Mouse (Mus musculus) lung, embryonic 14.5 days (tissue): ENCODE measurements around the gene Ext2. TPM values are rescaled to one million over a fixed set of nuclear protein-coding genes. Genes with fewer than 3 reads are reported as not detected.
A peak's percentile ranks its signal among the peaks of the same experiment; 100 is the strongest.

Experiments used
- ATAC-seq: fragments of 200-750 bp; cut with Nextera tagmentation; 2 replicates; pipeline ENCODE4 v1.8.0; 2017; ENCODE audit warnings: mild to moderate bottlenecking, moderate TSS enrichment, moderate library complexity; ENCODE audit not compliant: insufficient read depth
- DNase-seq: peaks from one replicate; pipeline ENCODE4 v3.0.0-alpha.2; 2015
- H3K27ac ChIP-seq: fragments of 300-500 bp; sonication (generic); 2 replicates; pipeline ENCODE4 v1.5.1; 2014; ENCODE audit warnings: low read depth, mild to moderate bottlenecking, moderate library complexity
- H3K27me3 ChIP-seq: fragments of 300-500 bp; sonication (generic); 2 replicates; pipeline ENCODE4 v1.6.1; 2014; ENCODE audit warnings: low read length, control low read depth; ENCODE audit not compliant: insufficient read depth
- H3K36me3 ChIP-seq: fragments of 300-500 bp; sonication (generic); 2 replicates; pipeline ENCODE4 v1.6.1; 2014; ENCODE audit warnings: control low read depth; ENCODE audit not compliant: insufficient read depth
- H3K4me1 ChIP-seq: fragments of 300-500 bp; sonication (generic); 2 replicates; pipeline ENCODE4 v1.6.1; 2014; ENCODE audit warnings: antibody characterized with exemption, control low read depth; ENCODE audit not compliant: insufficient read depth
- H3K4me2 ChIP-seq: fragments of 300-500 bp; sonication (generic); 2 replicates; pipeline ENCODE4 v1.6.1; 2014; ENCODE audit warnings: mild to moderate bottlenecking
- H3K4me3 ChIP-seq: fragments of 300-500 bp; sonication (generic); 2 replicates; pipeline ENCODE4 v1.5.1; 2014; ENCODE audit warnings: low read depth, low read length
- H3K9ac ChIP-seq: fragments of 300-500 bp; sonication (generic); 2 replicates; pipeline ENCODE4 v1.6.1; 2014
- H3K9me3 ChIP-seq: fragments of 300-500 bp; sonication (generic); 2 replicates; pipeline ENCODE4 v1.6.1; 2016; ENCODE audit warnings: low read depth, low read length, control low read depth
- CTCF ChIP-seq: IDR thresholded peaks from 2 replicates; pipeline ENCODE4 v1.5.1; 2016; ENCODE audit warnings: antibody characterized with exemption, low read depth
- WGBS: fragments of 180-500 bp; shearing (Covaris S2); extraction: QIAGEN DNeasy Blood & Tissue Kit; methylation state at CpG from one replicate; pipeline ENCODE4 v1.1.7; 2014; 5-methylcytosine and 5-hydroxymethylcytosine counted together
- polyA plus RNA-seq: library from polyadenylated mRNA; unstranded; fragments of >200 nt; fragmentation: Nextera tagmentation; extraction: Ambion mirVana; gene quantifications from 2 replicates; pipeline ENCODE4 v1.2.1, GENCODE M21; 2014

Ext2 gene
- polyA plus RNA-seq, 1 experiment from 2014 or later = 138 TPM

DNA sequence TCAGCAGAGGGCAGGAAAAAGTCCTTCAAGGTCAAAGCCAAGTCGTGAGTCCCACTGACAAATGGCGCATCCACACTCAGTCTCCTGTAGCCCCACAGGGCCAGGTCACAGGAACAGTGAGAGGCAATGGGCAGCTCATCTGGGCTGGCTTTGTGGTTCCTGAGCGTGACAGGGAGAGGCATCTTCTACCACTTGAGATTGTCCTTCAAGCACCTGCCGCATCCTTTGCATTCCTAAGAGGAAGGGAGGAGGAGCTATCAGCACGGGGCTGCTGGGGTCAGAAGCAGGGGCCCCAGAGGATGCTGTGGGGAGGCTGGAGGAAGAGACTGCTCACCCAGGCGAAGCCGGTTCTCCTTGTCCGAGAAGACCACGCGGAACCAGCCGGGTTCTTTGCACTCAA is 13.2 kb upstream of the Ext2 start:
- Histone ChIP-seq H3K36me3 (peaks cover 36% of the 10 kb centered on the region), H3K4me2 (no peak overlapping the region), H3K4me3 (no peak overlapping the region), H3K9me3 (no peaks in the 10 kb centered on the region), H3K27ac (no peak overlapping the region), H3K27me3 (no peaks in the 10 kb centered on the region), H3K4me1 (no peaks in the 10 kb centered on the region), H3K9ac (no peak overlapping the region)
- DNase-seq (no peak), ATAC-seq (no peak)
- TF ChIP-seq CTCF = no peak
- WGBS = 64% methylated on average over 11 of the region's 11 CpGs

DNA sequence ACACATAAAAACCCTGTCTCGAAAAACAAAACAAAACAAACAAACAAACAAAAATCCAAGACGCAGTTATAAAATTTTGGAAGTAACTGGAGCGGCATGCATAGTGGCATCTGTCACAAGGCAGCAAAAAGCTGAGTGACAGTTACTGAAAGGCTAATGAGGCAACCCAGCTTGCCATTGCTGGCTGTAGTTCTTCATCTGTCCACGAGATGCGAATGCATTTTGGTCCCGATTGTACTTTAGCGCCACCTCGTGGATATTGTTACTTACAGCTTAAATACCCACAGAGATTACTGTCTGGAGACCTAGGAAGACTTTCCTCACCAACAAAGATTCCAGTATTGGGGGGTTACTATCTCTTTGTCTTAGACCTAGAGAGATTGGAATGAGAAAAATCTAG is 1.2 kb upstream of the Ext2 start:
- Histone ChIP-seq H3K27me3 (no peaks in the 10 kb centered on the region), H3K9ac (no peak overlapping the region), H3K4me3 (no peak overlapping the region), H3K36me3 (no peaks in the 10 kb centered on the region), H3K9me3 (no peaks in the 10 kb centered on the region), H3K4me1 (peaks cover 5% of the 10 kb centered on the region), H3K27ac (no peak overlapping the region), H3K4me2 (no peak overlapping the region)
- WGBS = 17% methylated on average over 8 of the region's 8 CpGs
- peak; percentile 99 for TF ChIP-seq CTCF
- peak; percentile 59 for ATAC-seq
- DNase-seq = peak; percentile 99

DNA sequence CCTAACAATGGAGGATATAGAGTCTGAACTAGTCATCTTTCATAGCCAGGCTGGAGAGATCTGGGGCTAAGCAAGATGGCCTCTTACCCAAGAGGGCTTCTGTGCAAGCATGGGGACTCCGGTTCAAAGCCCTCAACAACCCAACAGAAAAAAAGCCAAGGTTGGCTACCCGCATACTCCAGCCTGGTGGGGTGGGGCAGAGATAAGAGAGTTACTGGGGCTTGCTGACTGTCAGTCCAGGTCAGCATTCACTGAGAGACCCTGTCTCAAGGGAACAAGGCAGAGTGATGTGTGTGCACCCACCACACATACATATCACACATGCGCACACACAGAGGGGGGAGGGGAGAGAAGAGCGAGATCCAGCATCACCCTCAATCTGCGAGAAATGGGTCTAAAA is 4.6 kb downstream of the Ext2 start:
- H3K9ac ChIP-seq = no peak overlapping the region
- H3K27ac ChIP-seq = no peak overlapping the region
- H3K9me3 ChIP-seq = no peaks in the 10 kb centered on the region
- no peaks in the 10 kb centered on the region for H3K27me3 ChIP-seq
- H3K4me3 ChIP-seq = no peak overlapping the region
- ATAC-seq = no peak
- no peak for DNase-seq
- peaks cover 9% of the 10 kb centered on the region; the same call in 1 of the 2 replicates for H3K36me3 ChIP-seq
- H3K4me2 ChIP-seq = no peak overlapping the region
- peaks cover 5% of the 10 kb centered on the region for H3K4me1 ChIP-seq
- no peak for TF ChIP-seq CTCF
- 95% methylated on average over 5 of the region's 5 CpGs for WGBS

DNA sequence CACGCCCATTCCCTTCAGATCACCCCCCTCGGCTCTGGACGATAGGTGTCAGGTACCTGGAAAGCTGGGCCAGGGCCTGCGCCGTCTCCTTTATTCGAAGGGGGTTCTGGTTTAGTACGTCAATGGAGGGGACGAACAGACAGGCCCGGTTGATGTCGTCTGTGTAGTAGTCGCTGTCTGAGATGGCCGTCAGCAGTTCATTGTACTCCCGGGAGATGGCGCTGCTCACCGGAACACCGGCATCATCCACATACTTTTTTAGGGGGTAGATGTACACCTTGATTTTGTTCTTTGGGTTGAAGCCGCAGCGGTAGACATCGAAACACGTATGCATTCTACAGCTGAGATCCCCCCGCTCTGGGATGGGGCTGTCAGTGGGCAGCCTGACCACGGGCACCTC is 9.0 kb downstream of the Ext2 start:
- Histone ChIP-seq H3K36me3 (peaks cover 51% of the 10 kb centered on the region), H3K27me3 (no peaks in the 10 kb centered on the region), H3K4me3 (no peak overlapping the region), H3K27ac (no peak overlapping the region), H3K4me1 (no peaks in the 10 kb centered on the region), H3K4me2 (no peak overlapping the region), H3K9ac (no peak overlapping the region), H3K9me3 (no peaks in the 10 kb centered on the region)
- DNase-seq (no peak), ATAC-seq (no peak)
- 91% methylated on average over 22 of the region's 22 CpGs for WGBS
- no peak for TF ChIP-seq CTCF

DNA sequence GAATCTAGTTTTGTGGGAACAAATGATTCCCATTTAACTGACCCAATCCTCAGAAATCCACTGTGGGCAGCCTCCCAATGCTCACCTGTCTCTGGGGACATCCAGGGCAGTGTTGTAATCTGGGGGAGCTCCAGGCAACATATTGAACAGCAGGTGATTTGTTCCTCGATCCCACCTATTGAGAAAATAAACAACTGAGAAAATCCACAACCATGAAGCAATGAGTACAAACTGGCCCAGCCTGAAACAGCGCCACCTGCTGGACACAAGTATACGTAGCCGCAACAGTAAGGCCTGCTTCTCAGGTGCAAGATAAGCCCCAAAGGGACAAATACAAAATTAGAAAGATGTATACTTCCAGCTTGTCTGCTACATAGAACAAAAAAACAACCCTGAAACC is 10.6 kb downstream of the Ext2 start:
- H3K27ac ChIP-seq = no peak overlapping the region
- TF ChIP-seq CTCF = peak; percentile 90

DNA sequence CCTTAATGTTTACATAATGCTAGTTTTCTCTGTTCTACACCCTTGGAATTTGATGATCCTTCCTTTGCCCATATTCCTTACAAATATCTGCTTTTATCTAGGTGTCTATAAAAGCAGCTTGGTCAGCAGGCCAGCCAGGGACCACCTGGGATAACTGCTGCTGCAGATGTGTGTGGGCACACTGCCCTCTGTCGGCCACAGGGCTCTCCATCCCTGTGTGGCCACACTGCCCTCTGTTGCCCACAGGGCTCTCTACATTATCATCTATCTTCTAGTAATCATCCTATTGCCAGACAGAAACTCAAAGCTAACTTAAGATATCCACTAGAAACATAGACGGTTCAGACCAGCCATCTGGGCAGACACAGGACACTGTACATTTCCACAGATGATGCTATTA is 12.4 kb downstream of the Ext2 start:
- peak; percentile 68 for DNase-seq
- TF ChIP-seq CTCF = peak; percentile 93
- no peak overlapping the region for H3K4me3 ChIP-seq
- H3K9ac ChIP-seq = no peak overlapping the region
- ATAC-seq = no peak; the same call in 1 of the 2 replicates
- H3K4me1 ChIP-seq = no peaks in the 10 kb centered on the region
- no peak overlapping the region for H3K27ac ChIP-seq
- H3K36me3 ChIP-seq = peaks cover 78% of the 10 kb centered on the region
- no peaks in the 10 kb centered on the region for H3K9me3 ChIP-seq
- no peak overlapping the region for H3K4me2 ChIP-seq
- H3K27me3 ChIP-seq = no peaks in the 10 kb centered on the region
- WGBS = 6% methylated on average over 2 of the region's 2 CpGs

More for the DNA sequence above, 10.6 kb downstream of the Ext2 start:
- Histone ChIP-seq H3K9ac (no peak overlapping the region), H3K4me3 (no peak overlapping the region), H3K9me3 (no peaks in the 10 kb centered on the region), H3K4me2 (no peak overlapping the region), H3K27me3 (no peaks in the 10 kb centered on the region), H3K36me3 (peaks cover 65% of the 10 kb centered on the region), H3K4me1 (no peaks in the 10 kb centered on the region)
- ATAC-seq (no peak), DNase-seq (peak; percentile 75)
- 33% methylated on average over 4 of the region's 4 CpGs for WGBS

DNA sequence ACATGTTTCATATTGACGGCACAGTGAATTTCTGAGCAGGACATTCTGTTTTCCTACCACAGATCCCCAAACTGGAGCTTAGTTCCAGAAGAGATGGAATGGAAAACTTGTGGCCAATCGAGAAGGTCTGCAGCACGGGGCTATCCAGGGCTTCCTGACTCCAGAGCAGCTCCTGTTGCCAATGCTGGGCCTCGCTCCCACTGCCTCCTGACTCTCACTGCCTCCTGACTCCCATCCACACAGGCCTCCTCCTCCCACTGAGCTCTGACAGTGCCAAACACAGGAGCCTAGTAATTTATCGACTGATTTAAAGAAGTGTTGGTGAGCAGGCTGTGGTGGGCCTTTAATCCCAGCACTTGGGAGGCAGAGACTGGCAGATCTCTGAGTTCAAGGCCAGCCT is 14.3 kb downstream of the Ext2 start:
- H3K36me3 ChIP-seq = peaks cover 86% of the 10 kb centered on the region
- 85% methylated on average over 5 of the region's 5 CpGs for whole genome bisulfite sequencing
- DNase-seq = no peak

DNA sequence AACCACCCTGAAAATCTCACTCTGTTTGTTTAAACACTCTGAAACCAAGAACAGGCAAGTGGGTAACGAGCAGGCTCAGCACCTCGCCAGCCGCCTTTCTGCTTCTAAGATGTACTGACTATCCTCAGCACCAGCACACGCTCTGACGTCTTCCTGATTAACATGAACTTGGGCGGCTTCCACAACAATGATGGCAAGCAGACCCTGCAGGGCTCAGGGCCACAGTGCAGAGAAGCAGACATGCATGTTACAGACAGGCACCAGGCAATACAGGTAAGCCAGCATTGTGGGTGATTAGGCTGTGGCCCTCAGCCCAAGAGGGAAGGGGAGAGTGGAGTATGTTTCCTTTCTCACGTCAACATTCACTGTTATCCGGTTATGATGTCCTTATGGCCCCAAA is 14.9 kb downstream of the Ext2 start:
- H3K9me3 ChIP-seq = no peaks in the 10 kb centered on the region
- H3K4me3 ChIP-seq = no peak overlapping the region
- no peak overlapping the region for H3K4me2 ChIP-seq
- no peak overlapping the region for H3K27ac ChIP-seq
- no peak for ATAC-seq
- 71% methylated on average over 8 of the region's 8 CpGs for WGBS
- no peaks in the 10 kb centered on the region for H3K4me1 ChIP-seq
- H3K27me3 ChIP-seq = no peaks in the 10 kb centered on the region
- DNase-seq = no peak
- TF ChIP-seq CTCF = no peak
- peaks cover 85% of the 10 kb centered on the region for H3K36me3 ChIP-seq
- H3K9ac ChIP-seq = no peak overlapping the region

More for the DNA sequence above, 14.3 kb downstream of the Ext2 start:
- no peak for TF ChIP-seq CTCF
- no peak overlapping the region for H3K27ac ChIP-seq
- H3K27me3 ChIP-seq = no peaks in the 10 kb centered on the region
- H3K4me3 ChIP-seq = no peak overlapping the region
- ATAC-seq = no peak
- H3K4me2 ChIP-seq = no peak overlapping the region
- H3K4me1 ChIP-seq = no peaks in the 10 kb centered on the region
- no peak overlapping the region for H3K9ac ChIP-seq
- H3K9me3 ChIP-seq = no peaks in the 10 kb centered on the region
